Comparison of ENCODE assay signal across 35 mouse cellular contexts in the genomic region with DNA sequence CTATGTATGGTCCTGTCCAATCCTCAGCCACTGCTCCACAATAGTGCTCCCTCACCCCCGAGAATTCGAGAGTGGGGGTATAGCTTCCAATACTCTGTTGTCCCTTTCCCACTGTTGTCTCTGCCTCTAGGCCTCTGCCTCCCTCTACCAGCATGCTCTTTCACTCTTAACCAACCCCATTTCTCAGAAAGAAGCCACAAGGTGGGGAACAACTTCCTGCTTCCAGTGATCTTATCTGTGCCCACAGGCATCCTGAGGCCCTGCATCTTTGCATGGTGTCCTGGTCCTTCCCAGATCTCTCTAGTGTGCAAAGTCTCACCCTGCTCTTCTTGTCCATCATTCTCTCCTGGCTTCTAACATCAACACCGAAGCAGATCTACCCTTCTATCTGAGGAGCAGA. TPM values are rescaled to one million over a fixed set of nuclear protein-coding genes. Genes with fewer than 3 reads are reported as not detected.
DNase-seq lines count a peak whose midpoint lies in the region; ATAC-seq and TF ChIP-seq lines count a peak whose summit lies in the region.
"Had no signal": no experiment of that assay in that cellular context is flagged by ENCODE, and none has a peak within 500 bp of the region (broad histone marks: within the 10 kb centered on the region; RNA-seq: fewer than 3 reads in every experiment).

No protein-coding gene starts in this region.

- no peak overlapping the region for H3K27ac ChIP-seq in liver, embryonic 11.5 days (ENCODE audit: low read depth, low read length)
- H3K27ac ChIP-seq: embryonic facial prominence, embryonic 13.5 days; forebrain, embryonic 12.5 days; heart, embryonic 15.5 days; midbrain, embryonic 13.5 days; neural tube, embryonic 12.5 days had no signal

- no peak for TF ChIP-seq CTCF in G1E (IDR thresholded peaks at IDR 0.05; ENCODE audit: low read depth, low read length)

- H3K4me1 ChIP-seq in liver, embryonic 11.5 days (replicated peaks; ENCODE audit: control insufficient read depth, insufficient read depth, low read length): no peaks in the 10 kb centered on the region; the same call in 1 of the 2 replicates
- H3K4me1 ChIP-seq in G1E (ENCODE audit: insufficient read depth, low read depth, low read length): peaks cover 92% of the 10 kb centered on the region
- H3K4me1 ChIP-seq: embryonic facial prominence, embryonic 13.5 days; forebrain, embryonic 12.5 days; heart, embryonic 15.5 days; midbrain, embryonic 13.5 days; neural tube, embryonic 12.5 days had no signal

- H3K9me3 ChIP-seq in liver, embryonic 11.5 days (ENCODE audit: control insufficient read depth, low read length): no peaks in the 10 kb centered on the region
- H3K9me3 ChIP-seq in G1E (replicated peaks): no peaks in the 10 kb centered on the region
- H3K9me3 ChIP-seq: embryonic facial prominence, embryonic 13.5 days; forebrain, embryonic 12.5 days; heart, embryonic 15.5 days; midbrain, embryonic 13.5 days; neural tube, embryonic 12.5 days had no signal

- H3K4me3 ChIP-seq in liver, embryonic 11.5 days (ENCODE audit: low read depth, low read length): no peak overlapping the region
- peak overlapping the region; percentile 50; the same call in 1 of the 2 replicates for H3K4me3 ChIP-seq in G1E (ENCODE audit: low read depth, low read length)
- H3K4me3 ChIP-seq: embryonic facial prominence, embryonic 13.5 days; erythroblast, embryonic 14.5 days; forebrain, embryonic 12.5 days; heart, embryonic 15.5 days; midbrain, embryonic 13.5 days; neural tube, embryonic 12.5 days had no signal

- DNase-seq in liver, embryonic 11.5 days (ENCODE audit: low spot score): no peak
- DNase-seq in liver (no peak), G1E (ENCODE audit: low spot score) (peak; percentile 56)
- peak; percentile 21 for DNase-seq in thymus, postnatal 14 days
- no peak for DNase-seq in spleen, postnatal 36 days (ENCODE audit: low spot score in 2 of 2)
- no peak for DNase-seq in cerebellum, adult 9-10 months
- DNase-seq in cerebellum, adult 9-11 months: no peak
- DNase-seq: adrenal gland, postnatal 25 days; cerebellum, postnatal 10 days; gastrocnemius, postnatal 36 days; kidney, postnatal 4 days; lung, adult 2 months; lung, postnatal 14 days; retina, postnatal 1 day; right cerebral cortex, postnatal 25 days; spleen, adult 18-20 months had no signal

- H3K9ac ChIP-seq in liver, embryonic 11.5 days (ENCODE audit: low read depth, low read length): no peak overlapping the region
- H3K9ac ChIP-seq: embryonic facial prominence, embryonic 13.5 days; forebrain, embryonic 12.5 days; heart, embryonic 15.5 days; midbrain, embryonic 13.5 days; neural tube, embryonic 12.5 days had no signal

- no peaks in the 10 kb centered on the region for H3K27me3 ChIP-seq in liver, embryonic 11.5 days (replicated peaks; ENCODE audit: control insufficient read depth, insufficient read depth, low read length)
- H3K27me3 ChIP-seq in G1E (ENCODE audit: insufficient read depth, low read length): no peaks in the 10 kb centered on the region
- H3K27me3 ChIP-seq: embryonic facial prominence, embryonic 13.5 days; forebrain, embryonic 12.5 days; heart, embryonic 15.5 days; midbrain, embryonic 13.5 days; neural tube, embryonic 12.5 days had no signal

- H3K36me3 ChIP-seq in liver, embryonic 11.5 days (ENCODE audit: control insufficient read depth, insufficient read depth, low read length): no peaks in the 10 kb centered on the region
- no peaks in the 10 kb centered on the region for H3K36me3 ChIP-seq in G1E (replicated peaks)
- H3K36me3 ChIP-seq: embryonic facial prominence, embryonic 13.5 days; forebrain, embryonic 12.5 days; heart, embryonic 15.5 days; midbrain, embryonic 13.5 days; neural tube, embryonic 12.5 days had no signal

- WGBS in liver, embryonic 11.5 days: 55% methylated on average over 3 of the region's 3 CpGs

- ATAC-seq in liver, embryonic 11.5 days (replicated peaks; ENCODE audit: low FRiP score): peak; percentile 22
- peak; percentile 75 for ATAC-seq in G1E (ENCODE audit: extremely low read depth, insufficient number of reproducible peaks, low FRiP score, poor library complexity, severe bottlenecking)
- ATAC-seq in inflammation-experienced regulatory T-cells, adult 6 months: peak; percentile 43
- ATAC-seq: hindbrain, embryonic 16.5 days; intestine, postnatal 0 days; midbrain, embryonic 13.5 days had no signal

- no peak overlapping the region for H3K4me2 ChIP-seq in liver, embryonic 11.5 days
- H3K4me2 ChIP-seq: embryonic facial prominence, embryonic 13.5 days; forebrain, embryonic 12.5 days; heart, embryonic 15.5 days; midbrain, embryonic 13.5 days; neural tube, embryonic 12.5 days had no signal

RNA-seq across cellular contexts. Expression of a gene that starts 1.1 kb away (rescaled TPM):
- not detected in 2 replicates for polyA plus RNA-seq in liver, embryonic 11.5 days (2014; fragmentation: Nextera tagmentation; extraction: Ambion mirVana)
- total RNA-seq in G1E (2014; fragmentation: Nextera tagmentation): not detected in 2 replicates
- 0.05 and 0.06 TPM in 2 replicates for total RNA-seq in G1E (2017)
- polyA plus RNA-seq in G1E (2012): not detected in 2 replicates
- under 1 TPM in 1 of 3 experiments, not detected in 2; 0.13 TPM for polyA plus RNA-seq in inflammation-experienced regulatory T-cells, adult 6 months (2017; shearing (Covaris generic))
- total RNA-seq: adrenal gland, postnatal 25 days; gastrocnemius, adult 18-20 months; gastrocnemius, postnatal 36 days; hematopoietic stem cell, adult 5-6 weeks; left cerebral cortex, adult 18-20 months; left cerebral cortex, postnatal 36 days; megakaryocyte, adult 5-6 weeks; monocyte, adult 5-6 weeks had no signal
- polyA plus RNA-seq: brain, embryonic 14.5 days; embryonic facial prominence, embryonic 13.5 days; erythroblast, embryonic 14.5 days; forebrain, embryonic 12.5 days; hindbrain, embryonic 16.5 days; intestine, postnatal 0 days; kidney, embryonic 14.5 days; limb, embryonic 14.5 days; lung, adult 2 months; midbrain, embryonic 13.5 days; neural tube, embryonic 12.5 days; stomach, embryonic 14.5 days had no signal

RNA-seq across cellular contexts. Expression of a gene that starts 11.2 kb away (rescaled TPM):
- 0.09 TPM in 1 of 2 replicates, not detected in the other for polyA plus RNA-seq in liver, embryonic 11.5 days (2014; fragmentation: Nextera tagmentation; extraction: Ambion mirVana)
- total RNA-seq in G1E (2014; fragmentation: Nextera tagmentation) (not detected in 2 replicates), G1E (2017) (not detected in 2 replicates)
- not detected in 2 replicates for polyA plus RNA-seq in G1E (2012)
- under 1 TPM in 2 of 3 experiments, not detected in 1; 0.27 to 0.55 TPM for polyA plus RNA-seq in inflammation-experienced regulatory T-cells, adult 6 months (2017; shearing (Covaris generic))
- total RNA-seq: adrenal gland, postnatal 25 days; gastrocnemius, adult 18-20 months; gastrocnemius, postnatal 36 days; hematopoietic stem cell, adult 5-6 weeks; left cerebral cortex, adult 18-20 months; left cerebral cortex, postnatal 36 days had no signal
- polyA plus RNA-seq: brain, embryonic 14.5 days; embryonic facial prominence, embryonic 13.5 days; erythroblast, embryonic 14.5 days; hindbrain, embryonic 16.5 days; kidney, embryonic 14.5 days; midbrain, embryonic 13.5 days; neural tube, embryonic 12.5 days had no signal

RNA-seq across cellular contexts. Expression of a gene that starts 33.9 kb away (rescaled TPM):
- polyA plus RNA-seq in liver, embryonic 11.5 days (2014; fragmentation: Nextera tagmentation; extraction: Ambion mirVana): not detected in 2 replicates
- total RNA-seq in G1E (2014; fragmentation: Nextera tagmentation) (not detected in 2 replicates), G1E (2017) (0.06 and 0.11 TPM in 2 replicates)
- not detected in 2 replicates for polyA plus RNA-seq in G1E (2012)
- polyA plus RNA-seq in inflammation-experienced regulatory T-cells, adult 6 months (2017; shearing (Covaris generic)): not detected
- total RNA-seq: adrenal gland, postnatal 25 days; gastrocnemius, adult 18-20 months; gastrocnemius, postnatal 36 days; hematopoietic stem cell, adult 5-6 weeks; left cerebral cortex, adult 18-20 months; left cerebral cortex, postnatal 36 days; megakaryocyte, adult 5-6 weeks; monocyte, adult 5-6 weeks had no signal
- polyA plus RNA-seq: brain, embryonic 14.5 days; embryonic facial prominence, embryonic 13.5 days; erythroblast, embryonic 14.5 days; heart, embryonic 15.5 days; hindbrain, embryonic 16.5 days; intestine, postnatal 0 days; kidney, embryonic 14.5 days; limb, embryonic 14.5 days; lung, adult 2 months; midbrain, embryonic 13.5 days; neural tube, embryonic 12.5 days; stomach, embryonic 14.5 days had no signal

RNA-seq across cellular contexts. Expression of a gene that starts 40.2 kb away (rescaled TPM):
- polyA plus RNA-seq in liver, embryonic 11.5 days (2014; fragmentation: Nextera tagmentation; extraction: Ambion mirVana): not detected in 2 replicates
- not detected in 2 replicates for total RNA-seq in G1E (2014; fragmentation: Nextera tagmentation)
- 0.05 TPM in 1 of 2 replicates, not detected in the other for total RNA-seq in G1E (2017)
- polyA plus RNA-seq in G1E (2012): not detected in 2 replicates
- polyA plus RNA-seq in inflammation-experienced regulatory T-cells, adult 6 months (2017; shearing (Covaris generic)): 1 to 10 TPM in 1 of 3 experiments, not detected in 2; 2.9 TPM
- total RNA-seq: adrenal gland, postnatal 25 days; gastrocnemius, adult 18-20 months; gastrocnemius, postnatal 36 days; hematopoietic stem cell, adult 5-6 weeks; left cerebral cortex, postnatal 36 days had no signal
- polyA plus RNA-seq: brain, embryonic 14.5 days; embryonic facial prominence, embryonic 13.5 days; erythroblast, embryonic 14.5 days; forebrain, embryonic 12.5 days; hindbrain, embryonic 16.5 days; intestine, postnatal 0 days; kidney, embryonic 14.5 days; midbrain, embryonic 13.5 days; neural tube, embryonic 12.5 days; stomach, embryonic 14.5 days had no signal

RNA-seq across cellular contexts. Expression of a gene that starts 42.3 kb away (rescaled TPM):
- polyA plus RNA-seq in liver, embryonic 11.5 days (2014; fragmentation: Nextera tagmentation; extraction: Ambion mirVana): not detected in 2 replicates
- not detected in 2 replicates for total RNA-seq in G1E (2014; fragmentation: Nextera tagmentation)
- under 0.01 and 0.05 TPM in 2 replicates for total RNA-seq in G1E (2017)
- polyA plus RNA-seq in G1E (2012): not detected in 2 replicates
- under 1 TPM in 1 of 3 experiments, not detected in 2; 0.07 TPM for polyA plus RNA-seq in inflammation-experienced regulatory T-cells, adult 6 months (2017; shearing (Covaris generic))
- total RNA-seq: adrenal gland, postnatal 25 days; gastrocnemius, adult 18-20 months; gastrocnemius, postnatal 36 days; hematopoietic stem cell, adult 5-6 weeks; left cerebral cortex, adult 18-20 months; left cerebral cortex, postnatal 36 days; megakaryocyte, adult 5-6 weeks; monocyte, adult 5-6 weeks had no signal
- polyA plus RNA-seq: brain, embryonic 14.5 days; embryonic facial prominence, embryonic 13.5 days; erythroblast, embryonic 14.5 days; forebrain, embryonic 12.5 days; heart, embryonic 15.5 days; hindbrain, embryonic 16.5 days; intestine, postnatal 0 days; kidney, embryonic 14.5 days; limb, embryonic 14.5 days; lung, adult 2 months; midbrain, embryonic 13.5 days; neural tube, embryonic 12.5 days; stomach, embryonic 14.5 days had no signal

Comparison
In these comparisons a context has a peak if more than half of its experiments do, and no peak if none do; other contexts are left out.
1. ATAC-seq: peak in every context shown above with its lines; median percentile 75 in G1E; 43 in inflammation-experienced regulatory T-cells, adult 6 months; 22 in liver, embryonic 11.5 days.
2. DNase-seq: peak in G1E (single experiment) and thymus, postnatal 14 days (single experiment); none in liver, embryonic 11.5 days (single experiment), liver (single experiment), spleen, postnatal 36 days (0 of 2), cerebellum, adult 9-10 months (single experiment) and cerebellum, adult 9-11 months (single experiment).